Mouse (Mus musculus) CH12.LX (cell line): ENCODE results near the gene Ina. TPM values are rescaled to one million over a fixed set of nuclear protein-coding genes. Genes with fewer than 3 reads are reported as not detected.
A peak's percentile ranks its signal among the peaks of the same experiment; 100 is the strongest.

Experiments
- DNase-seq: peaks from one replicate; pipeline ENCODE4 v3.0.0-alpha.2; 2013; ENCODE audit errors: extremely low read depth
- H3K27ac ChIP-seq: 2 replicates; pipeline ENCODE4 v1.5.1; 2012; ENCODE audit warnings: low read depth, mild to moderate bottlenecking, control low read depth, moderate library complexity; ENCODE audit not compliant: insufficient read depth
- H3K27me3 ChIP-seq: replicated peaks from 2 replicates; pipeline ENCODE3; 2012; ENCODE audit warnings: inconsistent platforms
- H3K36me3 ChIP-seq, 2 experiments: replicated peaks in 1 of 2; 2 replicates each; pipeline versions ENCODE3 to v1.6.1; 2012; ENCODE audit warnings: inconsistent platforms in 1 of 2, low read length in 1 of 2, mild to moderate bottlenecking in 1 of 2, mixed read lengths in 1 of 2, moderate library complexity in 1 of 2; ENCODE audit not compliant: control insufficient read depth in 1 of 2, insufficient read depth in 1 of 2
- H3K4me1 ChIP-seq, 2 experiments: 2 replicates each; pipeline ENCODE4 v1.6.1; 2012; ENCODE audit warnings: inconsistent platforms in 1 of 2, moderate library complexity in 1 of 2; ENCODE audit not compliant: insufficient read depth in 2 of 2, control insufficient read depth in 1 of 2
- H3K4me2 ChIP-seq: 2 replicates; pipeline ENCODE4 v1.6.1; 2012; ENCODE audit warnings: low read depth, mild to moderate bottlenecking, control low read depth; ENCODE audit not compliant: poor library complexity, insufficient read depth, severe bottlenecking
- H3K4me3 ChIP-seq, 3 experiments: fragments of 150-350 bp in 1 of 3; sonication (generic) in 1 of 3; replicated peaks in 1 of 3; 2 replicates each; pipeline versions ENCODE3 to v1.5.1; 2011 to 2012; ENCODE audit warnings: low read depth in 2 of 3, low read length in 2 of 3, mild to moderate bottlenecking in 2 of 3, moderate library complexity in 2 of 3, control low read depth in 1 of 3, improper control_type of control experiment in 1 of 3, inconsistent platforms in 1 of 3, mixed read lengths in 1 of 3; ENCODE audit not compliant: poor library complexity in 1 of 3
- H3K79me2 ChIP-seq: replicated peaks from 2 replicates; pipeline ENCODE4 v1.6.1; 2012; ENCODE audit warnings: mild to moderate bottlenecking, moderate library complexity; ENCODE audit not compliant: control insufficient read depth, poor library complexity, insufficient read depth, severe bottlenecking; ENCODE audit errors: extremely low read depth
- H3K9ac ChIP-seq: 2 replicates; pipeline ENCODE4 v1.6.1; 2012; ENCODE audit warnings: low read depth, mild to moderate bottlenecking, control low read depth, moderate library complexity; ENCODE audit not compliant: insufficient read depth
- H3K9me3 ChIP-seq: replicated peaks from 2 replicates; pipeline ENCODE3; 2012; ENCODE audit warnings: low read length, inconsistent platforms, mixed read lengths
- CHD1 ChIP-seq: IDR thresholded peaks from 2 replicates; pipeline ENCODE4 v1.6.1; 2012; ENCODE audit warnings: low read depth, low read length, improper control_type of control experiment, inconsistent platforms
- ELF1 ChIP-seq: IDR thresholded peaks from 2 replicates; pipeline ENCODE4 v1.6.1; 2014; ENCODE audit warnings: low read depth, mild to moderate bottlenecking, inconsistent platforms, low read length, improper control_type of control experiment
- ETS1 ChIP-seq: conservative IDR thresholded peaks from 2 replicates; pipeline ENCODE4 v1.6.1; 2012; ENCODE audit warnings: low read depth, mild to moderate bottlenecking, inconsistent platforms, low read length, improper control_type of control experiment, moderate library complexity
- GABPA ChIP-seq: IDR thresholded peaks from 2 replicates; pipeline ENCODE4 v1.6.1; 2012; ENCODE audit warnings: low read depth, low read length, improper control_type of control experiment, inconsistent platforms; ENCODE audit not compliant: insufficient replicate concordance
- HCFC1 ChIP-seq: IDR thresholded peaks from 2 replicates; pipeline ENCODE4 v1.6.1; 2012; ENCODE audit warnings: low read depth, mild to moderate bottlenecking, inconsistent platforms, low read length, improper control_type of control experiment
- IRF4 ChIP-seq: IDR thresholded peaks from 2 replicates; pipeline ENCODE4 v1.6.1; 2014; ENCODE audit warnings: low read depth, mild to moderate bottlenecking, inconsistent platforms, low read length, improper control_type of control experiment
- JUND ChIP-seq: conservative IDR thresholded peaks from 2 replicates; pipeline ENCODE4 v1.6.1; 2011; ENCODE audit warnings: low read depth, low read length, improper control_type of control experiment
- KAT2A ChIP-seq: IDR thresholded peaks from 2 replicates; pipeline ENCODE4 v1.6.1; 2012; ENCODE audit warnings: low read length, improper control_type of control experiment, inconsistent platforms; ENCODE audit not compliant: insufficient replicate concordance
- MAFK ChIP-seq: IDR thresholded peaks from 2 replicates; pipeline ENCODE4 v1.6.1; 2011; ENCODE audit warnings: low read length, improper control_type of control experiment; ENCODE audit not compliant: insufficient replicate concordance
- MAX ChIP-seq: IDR thresholded peaks from 2 replicates; pipeline ENCODE4 v1.6.1; 2011; ENCODE audit warnings: low read length, improper control_type of control experiment
- MEF2A ChIP-seq: IDR thresholded peaks from 2 replicates; pipeline ENCODE4 v1.6.1; 2014; ENCODE audit warnings: low read depth, mild to moderate bottlenecking, inconsistent platforms, low read length, improper control_type of control experiment, borderline replicate concordance
- MXI1 ChIP-seq: IDR thresholded peaks from 2 replicates; pipeline ENCODE4 v1.6.1; 2011; ENCODE audit warnings: mild to moderate bottlenecking, low read depth, low read length, improper control_type of control experiment
- NELFE ChIP-seq: IDR thresholded peaks from 2 replicates; pipeline ENCODE4 v1.6.1; 2011; ENCODE audit warnings: low read depth, low read length, improper control_type of control experiment
- NRF1 ChIP-seq: IDR thresholded peaks from 2 replicates; pipeline ENCODE4 v1.6.1; 2014; ENCODE audit warnings: low read depth, mild to moderate bottlenecking, inconsistent platforms, low read length, improper control_type of control experiment, moderate library complexity
- PAX5 ChIP-seq: IDR thresholded peaks from 2 replicates; pipeline ENCODE4 v1.6.1; 2012; ENCODE audit warnings: low read length, inconsistent platforms, mixed read lengths
- POLR2A ChIP-seq: IDR thresholded peaks from 2 replicates; pipeline ENCODE4 v1.6.1; 2011; ENCODE audit warnings: low read depth, mild to moderate bottlenecking, improper control_type of control experiment, low read length
- POLR2AphosphoS2 ChIP-seq: IDR thresholded peaks from 2 replicates; pipeline ENCODE4 v1.6.1; 2011; ENCODE audit warnings: low read depth, low read length, improper control_type of control experiment
- RAD21 ChIP-seq: IDR thresholded peaks from 2 replicates; pipeline ENCODE4 v1.6.1; 2011; ENCODE audit warnings: low read depth, mild to moderate bottlenecking, low read length, improper control_type of control experiment, moderate library complexity
- RCOR1 ChIP-seq: conservative IDR thresholded peaks from 2 replicates; pipeline ENCODE4 v1.6.1; 2012; ENCODE audit warnings: low read depth, mild to moderate bottlenecking, inconsistent platforms, low read length, improper control_type of control experiment
- SIN3A ChIP-seq: IDR thresholded peaks from 2 replicates; pipeline ENCODE4 v1.6.1; 2012; ENCODE audit warnings: low read length, improper control_type of control experiment, inconsistent platforms
- SMC3 ChIP-seq: IDR thresholded peaks from 2 replicates; pipeline ENCODE4 v1.6.1; 2011; ENCODE audit warnings: low read depth, low read length, improper control_type of control experiment
- TBP ChIP-seq: conservative IDR thresholded peaks from 2 replicates; pipeline ENCODE4 v1.6.1; 2011; ENCODE audit warnings: low read depth, low read length, improper control_type of control experiment
- TCF12 ChIP-seq: IDR thresholded peaks from 2 replicates; pipeline ENCODE4 v1.6.1; 2014; ENCODE audit warnings: low read depth, mild to moderate bottlenecking, inconsistent platforms, low read length, improper control_type of control experiment
- UBTF ChIP-seq: IDR thresholded peaks from 2 replicates; pipeline ENCODE4 v1.6.1; 2012; ENCODE audit warnings: low read depth, mild to moderate bottlenecking, inconsistent platforms, low read length, improper control_type of control experiment, moderate library complexity
- USF2 ChIP-seq: conservative IDR thresholded peaks from 2 replicates; pipeline ENCODE4 v1.6.1; 2011; ENCODE audit warnings: low read depth, low read length, improper control_type of control experiment
- ZC3H11A ChIP-seq: IDR thresholded peaks from 2 replicates; pipeline ENCODE4 v1.6.1; 2012; ENCODE audit warnings: low read depth, mild to moderate bottlenecking, inconsistent platforms, low read length, improper control_type of control experiment
- ZKSCAN1 ChIP-seq: IDR thresholded peaks from 2 replicates; pipeline ENCODE4 v1.6.1; 2012; ENCODE audit warnings: low read depth, inconsistent platforms, low read length, improper control_type of control experiment, borderline replicate concordance
- ZMIZ1 ChIP-seq: IDR thresholded peaks from 2 replicates; pipeline ENCODE4 v1.6.1; 2012; ENCODE audit warnings: low read depth, mild to moderate bottlenecking, inconsistent platforms, low read length, improper control_type of control experiment
- ZNF384 ChIP-seq: IDR thresholded peaks from 2 replicates; pipeline ENCODE4 v1.6.1; 2012; ENCODE audit warnings: low read depth, low read length, improper control_type of control experiment, inconsistent platforms
- dilution Hi-C: fragments of 300-500 bp; cut with MboI; formaldehyde crosslinking; loops from 2 replicates; pipeline ENCODE4 v1.14.3; 2020; ENCODE audit warnings: low sequenced_read_pairs; ENCODE audit not compliant: extremely low pct_unique_long_range_greater_than_20kb, extremely low pct_ligation_motif_present
- in situ Hi-C: fragments of 300-500 bp; cut with MboI; formaldehyde crosslinking; loops from 3 replicates; pipeline ENCODE4 v1.14.3; 2019; ENCODE audit warnings: low sequenced_read_pairs, low pct_ligation_motif_present, low pct_unique_long_range_greater_than_20kb, mixed read lengths
- polyA plus RNA-seq: library from polyadenylated mRNA; unstranded; fragments of >175 nt; gene quantifications from 2 replicates; pipeline ENCODE4 v1.2.1, GENCODE M21; 2012; ENCODE audit warnings: low read depth; ENCODE audit not compliant: insufficient read length
- total RNA-seq, 2 experiments: library from RNA; depleted of rRNA; stranded (reverse); fragments of 300-350 nt in 1 of 2; fragments of >200 nt in 1 of 2; gene quantifications; 2 replicates each; pipeline ENCODE4 v1.2.3; 2012 to 2014

The Ina gene
- total and polyA plus RNA-seq, 3 experiments, result not detected

DNA sequence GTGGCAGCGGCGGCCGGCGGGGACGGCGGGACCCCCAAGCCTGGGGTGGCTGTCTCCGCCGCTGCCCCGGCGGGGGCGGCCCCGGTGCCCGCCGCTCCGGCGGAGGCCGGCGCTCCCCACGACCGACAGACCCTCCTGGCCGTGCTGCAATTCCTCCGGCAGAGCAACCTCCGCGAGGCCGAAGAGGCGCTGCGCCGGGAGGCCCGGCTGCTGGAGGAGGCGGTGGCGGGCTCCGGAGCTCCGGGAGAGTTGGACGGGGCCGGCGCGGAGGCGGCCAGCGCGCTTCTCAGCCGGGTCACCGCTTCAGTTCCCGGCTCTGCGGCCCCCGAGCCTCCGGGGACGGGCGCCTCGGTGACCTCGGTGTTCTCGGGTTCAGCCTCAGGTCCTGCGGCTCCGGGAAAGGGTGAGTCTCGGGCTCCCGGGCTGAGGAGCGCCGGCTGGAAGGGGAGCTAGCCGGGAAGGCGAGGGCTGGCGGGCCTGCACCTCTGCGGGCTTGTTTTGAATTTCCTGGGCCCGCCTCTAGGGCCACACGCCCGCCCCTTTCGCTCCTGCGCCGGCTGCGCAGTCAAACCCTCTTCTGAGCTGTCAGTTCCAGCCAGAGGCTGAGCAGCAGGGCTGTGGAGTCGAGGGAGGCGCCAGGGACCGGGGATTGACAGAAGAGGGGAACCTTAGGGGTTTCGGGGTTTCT is 53.6 kb downstream of the Ina start:
- peaks cover 10% of the 10 kb centered on the region for H3K79me2 ChIP-seq
- no peaks in the 10 kb centered on the region for H3K9me3 ChIP-seq
- H3K27ac ChIP-seq, result peak overlapping the region; percentile 57; the same call in 1 of the 2 replicates
- TF ChIP-seq MXI1 (peak; percentile 88), SMC3 (no peak), ZNF384 (no peak), NELFE (peak; percentile 69), JUND (no peak), CHD1 (peak; percentile 58; the same call in 1 of the 2 replicates), MEF2A (no peak; the same call in 1 of the 2 replicates), POLR2A (peak; percentile 62), ELF1 (peak; percentile 41; the same call in 1 of the 2 replicates), ZC3H11A (no peak), USF2 (no peak), KAT2A (0 out of 2 replicates have a peak, but pooled peaks have one; percentile 22), UBTF (peak; percentile 88), NRF1 (peak; percentile 81), IRF4 (peak; percentile 38; the same call in 1 of the 2 replicates), HCFC1 (0 out of 2 replicates have a peak, but pooled peaks have one; percentile 19), MAFK (no peak), ETS1 (no peak), GABPA (no peak), POLR2AphosphoS2 (no peak), PAX5 (no peak), RAD21 (no peak), MAX (peak; percentile 50; the same call in 1 of the 2 replicates), RCOR1 (no peak), ZMIZ1 (no peak; the same call in none of the 2 replicates), SIN3A (peak; percentile 89), ZKSCAN1 (no peak), TBP (peak; percentile 63; the same call in 1 of the 2 replicates), TCF12 (peak; percentile 61; the same call in 1 of the 2 replicates)
- in situ Hi-C loops (no loop called here), dilution Hi-C loops (no loop called here)
- H3K9ac ChIP-seq, result peak overlapping the region; percentile 91
- peak; percentile 83 for DNase-seq
- H3K4me1 ChIP-seq, result peaks cover 0 to 16% of the 10 kb centered on the region in 2 experiments; a peak in 2 of 4 replicates
- H3K4me2 ChIP-seq, result peak overlapping the region; percentile 83; the same call in 1 of the 2 replicates
- H3K4me3 ChIP-seq, result peak overlapping the region; percentile 73 to 97 (median 93)
- peaks cover 7 to 30% of the 10 kb centered on the region in 2 experiments for H3K36me3 ChIP-seq
- H3K27me3 ChIP-seq, result no peaks in the 10 kb centered on the region

Other genes starting within 250 kb of the Ina start
- 15.1 and 22.5 TPM in 2 replicates for gene Nt5c2, start 455 bp downstream of the Ina start, total RNA-seq (2012; rRNA removed)
- gene Nt5c2, start 455 bp downstream of the Ina start, total RNA-seq (2014; rRNA removed), result 21.1 and 26.0 TPM in 2 replicates
- gene Nt5c2, start 455 bp downstream of the Ina start, polyA plus RNA-seq, result 58.8 and 62.9 TPM in 2 replicates
- 17.3 and 20.1 TPM in 2 replicates for gene Pcgf6, start 36.2 kb downstream of the Ina start, total RNA-seq (2012; rRNA removed)
- gene Pcgf6, start 36.2 kb downstream of the Ina start, total RNA-seq (2014; rRNA removed), result 43.8 and 48.0 TPM in 2 replicates
- gene Pcgf6, start 36.2 kb downstream of the Ina start, polyA plus RNA-seq, result 35.7 and 39.7 TPM in 2 replicates
- gene Taf5, start 53.0 kb downstream of the Ina start, total RNA-seq (2012; rRNA removed), result 10.0 and 10.4 TPM in 2 replicates
- 13.7 and 15.5 TPM in 2 replicates for gene Taf5, start 53.0 kb downstream of the Ina start, total RNA-seq (2014; rRNA removed)
- gene Taf5, start 53.0 kb downstream of the Ina start, polyA plus RNA-seq, result 8.9 and 10.5 TPM in 2 replicates
- gene Usmg5, start 75.9 kb downstream of the Ina start, total RNA-seq (2012; rRNA removed), result 226 and 344 TPM in 2 replicates
- 500 and 646 TPM in 2 replicates for gene Usmg5, start 75.9 kb downstream of the Ina start, total RNA-seq (2014; rRNA removed)
- gene Usmg5, start 75.9 kb downstream of the Ina start, polyA plus RNA-seq, result 511 and 674 TPM in 2 replicates
- gene Pdcd11, start 76.1 kb downstream of the Ina start, total RNA-seq (2012; rRNA removed), result 49.7 and 62.0 TPM in 2 replicates
- gene Pdcd11, start 76.1 kb downstream of the Ina start, total RNA-seq (2014; rRNA removed), result 24.6 and 26.6 TPM in 2 replicates
- 78.0 and 79.7 TPM in 2 replicates for gene Pdcd11, start 76.1 kb downstream of the Ina start, polyA plus RNA-seq
- 10.4 and 11.9 TPM in 2 replicates for gene Calhm2, start 123.6 kb downstream of the Ina start, total RNA-seq (2012; rRNA removed)
- 6.3 and 6.5 TPM in 2 replicates for gene Calhm2, start 123.6 kb downstream of the Ina start, total RNA-seq (2014; rRNA removed)
- gene Calhm2, start 123.6 kb downstream of the Ina start, polyA plus RNA-seq, result 9.0 and 10.1 TPM in 2 replicates
- not detected in 2 replicates for gene Calhm1, start 129.6 kb downstream of the Ina start, total RNA-seq (2012; rRNA removed)
- gene Calhm1, start 129.6 kb downstream of the Ina start, total RNA-seq (2014; rRNA removed), result not detected in 2 replicates
- gene Calhm1, start 129.6 kb downstream of the Ina start, polyA plus RNA-seq, result not detected in 2 replicates
- not detected in 2 replicates for gene Calhm3, start 143.1 kb downstream of the Ina start, total RNA-seq (2012; rRNA removed)
- gene Calhm3, start 143.1 kb downstream of the Ina start, total RNA-seq (2014; rRNA removed), result not detected in 2 replicates
- gene Calhm3, start 143.1 kb downstream of the Ina start, polyA plus RNA-seq, result not detected in 2 replicates
- gene Neurl1a, start 164.1 kb downstream of the Ina start, total RNA-seq (2012; rRNA removed), result 0.13 TPM in 1 of 2 replicates, not detected in the other
- 0.05 TPM in 1 of 2 replicates, not detected in the other for gene Neurl1a, start 164.1 kb downstream of the Ina start, total RNA-seq (2014; rRNA removed)
- not detected in 2 replicates for gene Neurl1a, start 164.1 kb downstream of the Ina start, polyA plus RNA-seq